Mouse (Mus musculus) lung, adult 2 months (tissue): ENCODE data around the gene Tcam1.

ENCODE experiments used
- CTCF ChIP-seq: fragments of 200-500 bp; IDR thresholded peaks from 2 replicates; pipeline ENCODE4 v1.5.1; 2011; ENCODE audit warnings: mild to moderate bottlenecking, low read length, control low read depth; ENCODE audit not compliant: insufficient read depth
- POLR2A ChIP-seq: fragments of 200-500 bp; IDR thresholded peaks from 2 replicates; pipeline ENCODE4 v1.6.1; 2011; ENCODE audit warnings: low read depth, mild to moderate bottlenecking, control low read depth, low read length, borderline replicate concordance; ENCODE audit errors: extremely low read depth

GRCm38 (mm10) chr11:106317801-106318200, 41.3 kb downstream of the Tcam1 start:
- TF ChIP-seq POLR2A (no peak), CTCF (no peak)
